Comparison of ENCODE assay signal across 11 mouse cellular contexts in the genomic region with DNA sequence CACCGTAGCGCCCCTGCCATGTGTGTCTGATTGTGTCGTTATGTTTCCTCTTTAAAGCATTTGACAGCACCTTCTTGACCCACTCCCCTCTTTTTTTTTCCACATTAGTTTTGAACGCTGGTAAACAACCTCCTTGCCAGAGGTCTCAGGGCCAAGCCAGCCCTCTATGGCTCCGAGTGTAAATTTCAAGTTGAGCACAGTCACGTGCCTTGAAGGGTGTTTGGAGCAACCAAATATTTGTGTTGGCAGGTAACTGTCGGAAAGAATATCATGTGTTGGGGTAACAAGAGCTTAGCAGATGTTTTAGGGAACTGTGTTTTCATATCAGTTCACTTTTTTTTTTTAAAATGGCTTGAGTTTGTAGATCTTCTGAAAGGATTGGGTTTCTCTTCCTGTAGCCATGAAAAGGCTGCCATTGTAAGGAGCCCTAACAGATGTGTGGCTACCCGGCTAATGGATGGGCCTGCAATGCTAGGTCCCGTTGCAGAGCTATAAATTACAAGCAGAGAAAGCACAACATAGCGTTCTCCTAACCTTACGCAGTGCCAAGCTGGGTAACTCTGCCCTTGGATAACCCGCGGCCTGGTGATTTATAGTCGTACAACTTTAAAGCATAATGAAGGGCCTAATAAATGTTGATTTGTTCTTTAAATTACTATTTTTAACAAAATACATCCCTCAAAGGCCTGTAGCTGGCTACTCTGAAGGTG.
DNase-seq lines count a peak whose midpoint lies in the region.
"Had no signal": no experiment of that assay in that cellular context is flagged by ENCODE, and none has a peak within 500 bp of the region (broad histone marks: within the 10 kb centered on the region; RNA-seq: fewer than 3 reads in every experiment).

No protein-coding gene starts in this region.

- DNase-seq in kidney, adult 11 months: peak; percentile 21
- DNase-seq in kidney, adult 8-10 months: no peak
- DNase-seq in NIH3T3 (ENCODE audit: low read depth): peak; percentile 5
- DNase-seq in adrenal gland, adult 2 months: peak; percentile 68
- DNase-seq in forelimb bud, embryonic 11.5 days (ENCODE audit: low read depth, low spot score): peak; percentile 67
- no peak for DNase-seq in ovary, postnatal 14 days (ENCODE audit: low spot score)
- no peak for DNase-seq in cerebellum, postnatal 36 days
- no peak for DNase-seq in left cerebral cortex, adult 8-10 months (ENCODE audit: low spot score in 2 of 2)
- DNase-seq: cerebellum, adult 11-12 months; midbrain, embryonic 14.5 days; thymus, adult 2 months had no signal

Comparison
In these comparisons a context has a peak if more than half of its experiments do, and no peak if none do; other contexts are left out.
1. DNase-seq: peak in kidney, adult 11 months (single experiment), NIH3T3 (single experiment), adrenal gland, adult 2 months (single experiment) and forelimb bud, embryonic 11.5 days (single experiment); none in kidney, adult 8-10 months (0 of 2), ovary, postnatal 14 days (single experiment), cerebellum, postnatal 36 days (0 of 2) and left cerebral cortex, adult 8-10 months (0 of 2).